Mouse (Mus musculus) fat pad, adult 2 months (tissue): ENCODE data around the gene Col24a1.

Experiments
- DNase-seq: peaks from one replicate; pipeline ENCODE4 v3.0.0-alpha.2; 2011; ENCODE audit warnings: low read depth, low spot score; ENCODE audit errors: extremely low read depth

Col24a1 gene

GRCm38 (mm10) chr3:145292337-145293134 lies at the start of gene Col24a1:
Gene Col24a1 (plus strand): TSS chr3:145292472.
- no peak for DNase-seq

- DNase-seq, result no peak
Measured at GRCm38 (mm10) chr3:145248040-145248439, 44.2 kb upstream of the Col24a1 start.

DNA sequence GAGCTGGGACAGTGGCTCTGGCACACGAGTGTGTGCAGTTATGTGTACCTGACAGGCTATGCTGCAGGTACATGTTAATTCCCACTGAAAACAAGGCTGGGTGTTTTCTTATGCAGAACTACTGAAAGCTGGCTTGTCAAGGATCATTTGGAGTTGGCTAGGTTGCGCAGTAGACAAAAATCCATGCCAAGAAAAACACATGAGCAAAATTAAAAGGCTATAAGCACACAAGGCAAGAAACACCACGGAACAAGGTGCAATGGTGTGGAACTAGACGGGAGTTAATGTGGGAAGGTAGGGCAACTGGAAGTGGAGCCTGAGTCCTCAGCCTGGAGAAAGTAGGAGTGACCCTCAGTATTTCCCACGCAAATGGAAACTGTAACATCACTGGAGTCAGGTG lies 39.2 kb upstream of the Col24a1 start:
- peak; percentile 13 for DNase-seq

DNA sequence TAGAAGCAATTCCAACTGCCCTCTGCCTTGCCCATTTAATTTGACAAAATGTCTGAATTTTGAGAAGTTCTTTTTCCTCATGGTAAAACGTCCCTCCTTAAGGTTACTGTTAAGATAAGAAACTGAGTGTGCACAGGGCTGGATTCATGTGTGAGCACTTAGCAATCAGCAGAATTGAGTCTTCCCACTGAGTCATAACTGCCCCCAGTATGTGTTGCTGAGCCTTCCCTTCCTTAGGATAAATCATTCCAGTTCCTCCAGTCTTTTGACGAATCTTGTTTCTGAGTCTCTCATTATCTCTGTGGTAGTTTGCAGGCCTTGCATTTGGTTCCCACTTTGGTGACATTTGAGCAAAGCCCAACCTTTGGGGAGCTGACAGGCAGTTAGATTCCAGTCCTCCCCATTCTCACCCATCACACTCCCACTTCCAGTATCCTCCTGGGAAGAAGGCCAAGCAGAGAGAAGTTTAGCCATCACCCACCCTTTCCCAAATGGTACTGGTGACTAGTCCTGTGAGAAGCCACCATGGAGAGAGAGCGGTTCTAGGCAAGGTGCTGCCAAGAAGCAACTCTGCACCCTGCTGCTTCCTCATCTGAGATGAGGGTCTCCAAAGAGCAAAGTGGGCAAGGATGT lies 37.4 kb upstream of the Col24a1 start:
- DNase-seq, result no peak

GRCm38 (mm10) chr3:145256647-145257046 lies 35.6 kb upstream of the Col24a1 start:
- no peak for DNase-seq

- no peak for DNase-seq
Measured at GRCm38 (mm10) chr3:145259678-145260077, 32.6 kb upstream of the Col24a1 start.

- no peak for DNase-seq
Measured at GRCm38 (mm10) chr3:145263131-145263530, 29.1 kb upstream of the Col24a1 start.

DNA sequence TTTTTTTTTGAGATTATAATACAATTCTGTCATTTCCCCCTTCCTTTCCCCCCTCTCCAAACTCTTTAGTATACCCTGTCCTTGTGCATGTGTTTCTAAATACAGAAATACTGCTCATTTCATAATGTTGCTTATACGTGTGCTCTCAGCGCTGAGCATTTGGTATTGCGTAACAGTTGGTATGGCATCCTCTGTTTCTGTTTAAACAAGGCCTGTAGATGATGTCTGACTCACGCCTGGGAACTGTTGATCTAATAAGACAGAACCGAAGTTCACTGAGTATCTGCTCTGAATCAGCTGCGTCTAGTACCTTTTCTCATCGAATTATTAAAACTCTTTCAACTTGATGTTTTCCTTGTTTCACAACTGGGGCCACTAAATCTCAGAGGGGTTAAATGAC lies 24.2 kb upstream of the Col24a1 start:
- DNase-seq, result peak; percentile 19

GRCm38 (mm10) chr3:145274191-145274590 lies 18.1 kb upstream of the Col24a1 start:
- DNase-seq, result no peak

GRCm38 (mm10) chr3:145293207-145293606 lies 935 bp downstream of the Col24a1 start:
- DNase-seq, result no peak

DNA sequence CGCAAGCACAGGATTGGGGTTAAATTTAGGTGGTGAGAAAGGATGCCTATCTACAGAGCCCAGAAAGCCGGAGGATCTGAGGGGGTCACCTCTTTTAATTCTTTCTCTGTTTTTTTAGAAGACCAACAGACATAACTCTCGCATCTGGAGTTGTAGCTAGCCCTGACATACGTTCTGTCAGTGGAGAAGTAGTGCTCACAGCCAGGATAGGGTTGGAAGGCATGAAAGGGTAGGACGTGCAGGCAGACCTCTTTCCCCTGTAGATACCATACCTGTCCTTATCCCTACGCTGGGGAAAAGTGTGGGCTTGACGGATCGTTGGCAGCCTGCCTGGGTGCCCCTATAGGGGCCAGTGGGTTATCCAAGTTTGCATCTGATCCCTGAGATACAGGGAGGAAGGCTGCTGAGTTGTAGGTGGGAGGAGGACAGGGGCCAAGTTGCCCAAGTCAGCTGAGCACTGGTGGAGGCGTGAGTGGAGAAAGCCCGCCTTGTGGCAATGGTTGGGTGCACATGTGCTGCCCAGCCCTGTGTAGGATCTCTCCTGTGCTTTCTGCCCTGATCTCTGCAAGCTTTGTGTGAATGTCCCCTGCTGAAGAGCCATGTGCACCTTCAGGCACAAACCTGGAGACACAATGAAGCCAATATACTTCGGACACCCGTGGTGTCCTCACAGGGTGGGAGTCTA lies 1.5 kb downstream of the Col24a1 start:
- DNase-seq, result no peak

GRCm38 (mm10) chr3:145299980-145300591 lies 7.8 kb downstream of the Col24a1 start:
- no peak for DNase-seq

DNA sequence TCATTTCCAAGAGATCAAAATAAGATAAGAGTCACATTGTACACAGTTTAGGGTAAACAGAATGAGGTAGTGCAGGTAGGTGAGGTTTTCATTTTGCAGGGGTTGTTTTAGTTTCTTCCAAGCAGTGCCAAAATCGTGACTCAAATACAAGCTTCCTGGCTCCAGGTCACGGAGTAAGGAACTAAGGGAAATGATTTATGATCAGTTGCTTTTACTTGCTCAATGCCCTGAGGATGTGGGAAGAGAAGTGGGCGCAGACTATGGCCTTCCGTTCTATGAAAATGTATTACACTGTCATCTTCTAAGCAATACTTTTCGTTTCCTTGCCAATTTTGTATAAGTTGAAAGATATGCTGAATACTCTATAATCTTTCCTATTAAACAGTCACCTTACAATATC lies 13.0 kb downstream of the Col24a1 start:
- DNase-seq, result no peak

- no peak for DNase-seq
Measured at GRCm38 (mm10) chr3:145307209-145307608, 14.9 kb downstream of the Col24a1 start.

DNA sequence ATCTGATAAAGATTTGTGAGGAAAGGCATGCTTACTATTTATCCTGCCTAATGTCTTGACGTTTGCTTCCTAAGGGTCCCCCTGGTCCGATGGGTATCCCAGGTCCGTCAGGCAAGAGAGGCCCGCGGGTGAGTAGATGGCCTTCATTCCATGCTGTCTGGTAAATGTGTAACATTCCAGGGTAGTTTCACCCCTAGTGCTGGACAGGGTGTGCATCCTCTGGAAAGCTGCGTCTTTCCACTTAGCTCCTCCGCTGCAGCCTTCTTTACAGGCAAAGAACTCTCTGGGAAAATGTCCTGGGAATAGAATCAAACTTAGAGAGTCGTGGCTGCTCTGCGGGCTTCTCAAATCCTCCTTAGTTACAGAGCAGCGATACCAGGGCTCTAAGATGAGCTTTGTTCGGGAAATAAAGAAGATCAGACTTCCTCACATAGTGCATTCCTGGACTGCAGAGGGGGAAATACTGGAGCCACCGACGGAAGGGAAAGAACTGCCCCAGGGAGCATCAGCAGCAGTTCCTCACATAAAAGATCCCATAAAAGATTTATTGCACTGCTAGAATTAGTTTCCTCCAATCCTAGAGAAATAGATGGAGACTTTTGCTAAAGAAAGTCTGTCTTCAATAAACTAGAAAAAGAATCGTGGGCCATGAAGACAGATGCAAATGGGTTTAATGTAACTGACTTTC lies 28.5 kb downstream of the Col24a1 start:
- no peak for DNase-seq

DNA sequence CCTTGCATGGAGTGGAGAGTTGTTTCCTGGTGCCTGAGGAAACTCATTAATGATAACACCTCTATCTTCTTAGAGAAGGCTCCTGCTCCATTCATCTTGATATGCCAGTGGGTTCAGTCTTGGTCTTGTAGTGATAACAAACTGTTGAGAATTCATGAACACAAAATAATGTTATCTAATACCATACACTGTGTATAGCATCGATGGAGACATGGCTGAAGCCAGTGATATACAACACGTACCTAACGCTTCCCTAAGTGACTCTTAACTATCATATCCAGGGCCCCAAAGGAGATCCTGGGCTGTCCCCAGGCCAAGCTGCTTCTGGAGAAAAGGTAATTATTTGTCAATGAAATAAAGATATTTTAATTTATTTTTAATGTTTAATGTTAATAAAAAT lies 33.1 kb downstream of the Col24a1 start:
- no peak for DNase-seq

GRCm38 (mm10) chr3:145331642-145332041 lies 39.4 kb downstream of the Col24a1 start:
- DNase-seq, result no peak

DNA sequence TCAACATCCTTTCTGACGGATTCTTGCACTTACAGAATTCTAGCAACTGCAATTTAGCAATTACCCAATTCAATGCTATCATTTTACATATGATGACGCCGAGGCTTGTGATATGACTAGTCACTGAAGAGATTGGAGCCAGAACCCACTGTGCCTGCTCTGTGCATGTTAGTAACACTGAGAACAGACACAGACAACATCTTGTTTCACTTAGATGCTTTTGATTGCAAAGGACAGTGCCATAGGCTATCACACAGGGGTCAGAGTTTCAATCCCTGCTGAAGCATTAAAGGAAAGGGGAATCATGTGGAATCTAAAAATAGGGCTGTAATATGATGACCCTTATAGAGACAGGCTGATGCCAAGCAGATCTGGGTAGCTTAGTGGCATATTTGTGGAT lies 41.8 kb downstream of the Col24a1 start:
- no peak for DNase-seq

- no peak for DNase-seq
Measured at GRCm38 (mm10) chr3:145337161-145337560, 44.9 kb downstream of the Col24a1 start.

- DNase-seq, result no peak
Measured at GRCm38 (mm10) chr3:145339851-145340499, 47.7 kb downstream of the Col24a1 start.
